Mouse (Mus musculus) MEL (cell line): Measurements from ENCODE around the gene Nr6a1. TPM values are rescaled to one million over a fixed set of nuclear protein-coding genes. Genes with fewer than 3 reads are reported as not detected.

ENCODE experiments used
- DNase-seq: peaks from one replicate; pipeline ENCODE4 v3.0.0; 2011; ENCODE audit warnings: low read depth, low spot score
- H3K27ac ChIP-seq: 2 replicates; pipeline ENCODE4 v1.5.1; 2012; ENCODE audit warnings: low read depth, mild to moderate bottlenecking, control low read depth, low read length, moderate library complexity; ENCODE audit not compliant: control insufficient read depth
- H3K27me3 ChIP-seq, 2 experiments: fragments of 150-350 bp in 1 of 2; sonication (generic) in 1 of 2; 2 replicates each; pipeline ENCODE4 v1.6.1; 2012; ENCODE audit warnings: low read length in 2 of 2, mild to moderate bottlenecking in 2 of 2, improper control_type of control experiment in 1 of 2, moderate library complexity in 1 of 2; ENCODE audit not compliant: insufficient read depth in 2 of 2, control insufficient read depth in 1 of 2
- H3K36me3 ChIP-seq, 2 experiments: 2 replicates each; pipeline ENCODE4 v1.6.1; 2012 to 2014; ENCODE audit warnings: low read length in 2 of 2, improper control_type of control experiment in 1 of 2, inconsistent platforms in 1 of 2, mild to moderate bottlenecking in 1 of 2; ENCODE audit not compliant: insufficient read depth in 2 of 2, control insufficient read depth in 1 of 2
- H3K4me1 ChIP-seq, 2 experiments: fragments of 150-350 bp in 1 of 2; sonication (generic) in 1 of 2; 2 replicates each; pipeline ENCODE4 v1.6.1; 2012; ENCODE audit warnings: low read length in 2 of 2, improper control_type of control experiment in 1 of 2, mild to moderate bottlenecking in 1 of 2; ENCODE audit not compliant: insufficient read depth in 2 of 2, control insufficient read depth in 1 of 2
- H3K4me3 ChIP-seq, 2 experiments: fragments of 150-350 bp in 1 of 2; sonication (generic) in 1 of 2; 2 replicates each; pipeline ENCODE4 v1.5.1; 2012; ENCODE audit warnings: low read depth in 2 of 2, low read length in 2 of 2, mild to moderate bottlenecking in 2 of 2, moderate library complexity in 2 of 2, control low read depth in 1 of 2, improper control_type of control experiment in 1 of 2; ENCODE audit not compliant: control insufficient read depth in 1 of 2, insufficient read depth in 1 of 2
- H3K79me2 ChIP-seq: 2 replicates; pipeline ENCODE4 v1.6.1; 2012; ENCODE audit warnings: mild to moderate bottlenecking, low read length, moderate library complexity; ENCODE audit not compliant: control insufficient read depth, poor library complexity, insufficient read depth
- H3K9ac ChIP-seq: 2 replicates; pipeline ENCODE4 v1.6.1; 2012; ENCODE audit warnings: low read depth, mild to moderate bottlenecking, control low read depth, low read length, moderate library complexity; ENCODE audit not compliant: control insufficient read depth, poor library complexity, severe bottlenecking
- H3K9me3 ChIP-seq: fragments of 150-350 bp; sonication (generic); replicated peaks from 2 replicates; pipeline ENCODE4 v1.6.1; 2012; ENCODE audit warnings: mild to moderate bottlenecking, low read length, improper control_type of control experiment, moderate library complexity; ENCODE audit not compliant: insufficient read depth
- BHLHE40 ChIP-seq: IDR thresholded peaks from 2 replicates; pipeline ENCODE4 v1.6.1; 2012; ENCODE audit warnings: low read depth, mild to moderate bottlenecking, inconsistent platforms, low read length, improper control_type of control experiment, borderline replicate concordance
- CHD1 ChIP-seq: IDR thresholded peaks from 2 replicates; pipeline ENCODE4 v1.6.1; 2012; ENCODE audit warnings: low read depth, mild to moderate bottlenecking, inconsistent platforms, low read length, improper control_type of control experiment
- ETS1 ChIP-seq: IDR thresholded peaks from 2 replicates; pipeline ENCODE4 v1.6.1; 2012; ENCODE audit warnings: low read depth, mild to moderate bottlenecking, inconsistent platforms, low read length, improper control_type of control experiment, moderate library complexity
- GABPA ChIP-seq: IDR thresholded peaks from 2 replicates; pipeline ENCODE4 v1.6.1; 2012; ENCODE audit warnings: low read depth, mild to moderate bottlenecking, inconsistent platforms, low read length, improper control_type of control experiment, moderate library complexity
- HCFC1 ChIP-seq: IDR thresholded peaks from 2 replicates; pipeline ENCODE4 v1.6.1; 2012; ENCODE audit warnings: low read depth, mild to moderate bottlenecking, inconsistent platforms, low read length, improper control_type of control experiment, moderate library complexity
- JUND ChIP-seq: IDR thresholded peaks from 2 replicates; pipeline ENCODE4 v1.6.1; 2011; ENCODE audit warnings: low read depth, mild to moderate bottlenecking, improper control_type of control experiment, low read length
- KAT2A ChIP-seq: conservative IDR thresholded peaks from 2 replicates; pipeline ENCODE4 v1.6.1; 2012; ENCODE audit warnings: low read depth, low read length, improper control_type of control experiment, inconsistent platforms
- MEF2A ChIP-seq: IDR thresholded peaks from 2 replicates; pipeline ENCODE4 v1.6.1; 2014; ENCODE audit warnings: low read depth, mild to moderate bottlenecking, inconsistent platforms, low read length, improper control_type of control experiment; ENCODE audit not compliant: poor library complexity, insufficient replicate concordance, severe bottlenecking; ENCODE audit errors: extremely low read depth
- MYB ChIP-seq: IDR thresholded peaks from 2 replicates; pipeline ENCODE4 v1.6.1; 2011; ENCODE audit warnings: mild to moderate bottlenecking, low read depth, low read length, improper control_type of control experiment
- MYC ChIP-seq: IDR thresholded peaks from 2 replicates; pipeline ENCODE4 v1.6.1; 2011; ENCODE audit warnings: low read depth, mild to moderate bottlenecking, low read length, improper control_type of control experiment, moderate library complexity
- NRF1 ChIP-seq: IDR thresholded peaks from 2 replicates; pipeline ENCODE4 v1.6.1; 2014; ENCODE audit warnings: low read depth, mild to moderate bottlenecking, inconsistent platforms, low read length, improper control_type of control experiment, moderate library complexity; ENCODE audit not compliant: poor library complexity, insufficient read depth, severe bottlenecking
- POLR2A ChIP-seq, 2 experiments: IDR thresholded peaks; 2 replicates each; pipeline ENCODE4 v1.6.1; 2011 to 2012; ENCODE audit warnings: low read length in 2 of 2, mild to moderate bottlenecking in 2 of 2, control low read depth in 1 of 2, improper control_type of control experiment in 1 of 2, low read depth in 1 of 2, moderate library complexity in 1 of 2; ENCODE audit not compliant: control insufficient read depth in 1 of 2, insufficient read depth in 1 of 2, poor library complexity in 1 of 2
- POLR2AphosphoS2 ChIP-seq: IDR thresholded peaks from 2 replicates; pipeline ENCODE4 v1.6.1; 2011; ENCODE audit warnings: low read length, improper control_type of control experiment
- POLR2AphosphoS5 ChIP-seq: IDR thresholded peaks from 2 replicates; pipeline ENCODE4 v1.6.1; 2012; ENCODE audit warnings: low read depth, borderline replicate concordance, mild to moderate bottlenecking, inconsistent platforms, low read length, moderate library complexity, mixed read lengths
- SIN3A ChIP-seq: IDR thresholded peaks from 2 replicates; pipeline ENCODE4 v1.6.1; 2012; ENCODE audit warnings: low read length, improper control_type of control experiment, inconsistent platforms
- SMC3 ChIP-seq: IDR thresholded peaks from 2 replicates; pipeline ENCODE4 v1.6.1; 2011; ENCODE audit warnings: low read depth, low read length, improper control_type of control experiment
- TAL1 ChIP-seq: IDR thresholded peaks from 2 replicates; pipeline ENCODE4 v1.6.1; 2012; ENCODE audit warnings: mild to moderate bottlenecking, inconsistent platforms, low read length, moderate library complexity, mixed read lengths
- USF2 ChIP-seq, 2 experiments: IDR thresholded peaks; 2 replicates each; pipeline ENCODE4 v1.6.1; 2011 to 2012; ENCODE audit warnings: improper control_type of control experiment in 2 of 2, low read length in 2 of 2, borderline replicate concordance in 1 of 2, inconsistent platforms in 1 of 2, low read depth in 1 of 2, mild to moderate bottlenecking in 1 of 2; ENCODE audit not compliant: insufficient read depth in 1 of 2
- ZC3H11A ChIP-seq: IDR thresholded peaks from 2 replicates; pipeline ENCODE4 v1.6.1; 2012; ENCODE audit warnings: low read depth, mild to moderate bottlenecking, inconsistent platforms, low read length, improper control_type of control experiment
- ZNF384 ChIP-seq: IDR thresholded peaks from 2 replicates; pipeline ENCODE4 v1.6.1; 2012; ENCODE audit warnings: low read depth, mild to moderate bottlenecking, inconsistent platforms, low read length, improper control_type of control experiment
- polyA plus RNA-seq, 2 experiments: library from polyadenylated mRNA; stranded (reverse) in 1 of 2; unstranded in 1 of 2; fragments of >175 nt in 1 of 2; fragments of >200 nt in 1 of 2; gene quantifications; 2 replicates each; pipeline versions ENCODE4 v1.2.1 to v1.2.4; 2012; ENCODE audit warnings: low replicate concordance in 2 of 2, low read depth in 1 of 2; ENCODE audit not compliant: insufficient read length in 2 of 2, insufficient read depth in 1 of 2, missing spikeins in 1 of 2
- total RNA-seq: library from RNA; depleted of rRNA; stranded (reverse); fragments of 300-350 nt; gene quantifications from 2 replicates; pipeline ENCODE4 v1.2.3, GENCODE M21; 2012

The Nr6a1 gene
- total and polyA plus RNA-seq, 3 experiments = 5.0 to 22.8 (median 10.2) TPM

DNA sequence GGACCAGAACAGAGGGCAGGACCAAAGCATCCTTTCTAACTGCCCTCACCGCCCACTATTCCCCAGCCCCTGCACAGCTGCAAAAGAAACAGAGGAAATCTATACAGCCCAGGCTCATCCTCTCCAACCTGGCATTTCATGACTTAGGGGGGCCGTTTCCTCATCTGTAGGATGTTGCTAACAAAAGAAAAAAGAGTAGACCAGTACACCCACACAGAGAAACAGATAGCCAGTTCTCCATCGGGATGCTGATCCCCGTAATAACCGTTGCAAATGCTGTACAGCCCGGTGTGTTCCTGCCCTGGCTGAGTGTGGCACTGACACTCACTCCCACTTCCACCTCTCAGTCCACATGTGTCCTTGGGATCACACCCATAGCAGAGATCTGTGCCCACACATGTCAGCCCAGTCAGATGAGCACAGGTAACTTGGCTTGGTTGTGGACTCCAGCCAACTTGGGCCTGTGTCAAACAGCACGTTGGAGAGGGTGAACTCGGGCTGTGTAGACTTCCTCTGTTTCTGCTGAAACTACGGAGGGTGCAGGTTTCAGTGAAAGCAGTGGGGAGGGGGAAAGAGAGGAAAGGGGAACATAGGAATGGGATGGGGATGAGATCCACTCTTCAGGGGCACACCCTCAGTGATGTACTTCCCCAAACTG is 9.4 kb upstream of the Nr6a1 start:
- no peak for DNase-seq
- no peak overlapping the region for H3K9ac ChIP-seq
- H3K27me3 ChIP-seq = no peaks in the 10 kb centered on the region
- peaks cover 0 to 8% of the 10 kb centered on the region in 2 experiments; a peak in 1 of 4 replicates for H3K4me1 ChIP-seq
- no peak overlapping the region for H3K4me3 ChIP-seq
- H3K79me2 ChIP-seq = no peaks in the 10 kb centered on the region
- no peak overlapping the region for H3K27ac ChIP-seq
- TF ChIP-seq ZC3H11A (no peak), TAL1 (no peak)
- H3K9me3 ChIP-seq = no peaks in the 10 kb centered on the region
- no peaks in the 10 kb centered on the region for H3K36me3 ChIP-seq

DNA sequence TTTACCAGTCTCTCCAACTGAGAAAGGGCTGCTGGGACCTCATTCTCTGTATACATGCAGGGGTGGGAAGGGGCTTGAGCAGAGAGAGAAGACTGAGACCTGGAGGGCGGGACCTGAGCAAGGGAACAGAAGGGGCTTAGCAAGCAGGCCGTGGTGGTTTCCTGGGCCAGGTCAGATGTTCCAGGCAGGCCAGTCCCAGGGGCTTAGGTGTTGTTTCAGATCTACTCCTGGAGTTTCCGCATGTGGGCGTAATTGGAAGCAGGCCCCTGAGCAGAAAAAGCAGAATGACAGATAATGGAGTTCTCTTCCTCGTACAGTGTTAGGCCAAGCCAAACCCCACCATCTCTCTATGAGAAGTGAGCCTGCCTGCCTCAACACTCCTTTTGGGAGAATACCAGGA is 7.4 kb upstream of the Nr6a1 start:
- no peak for TF ChIP-seq MYB
- no peak for TF ChIP-seq ZC3H11A
- no peak for TF ChIP-seq POLR2AphosphoS2
- no peak for TF ChIP-seq NRF1
- TF ChIP-seq MYC = no peak
- no peak for TF ChIP-seq SMC3
- TF ChIP-seq BHLHE40 = no peak
- no peak for TF ChIP-seq USF2 (IDR thresholded peaks at IDR 0.05; ENCODE audit: borderline replicate concordance in 1 of 2, insufficient read depth in 1 of 2, low read depth in 1 of 2, low read length in 2 of 2)
- no peak for TF ChIP-seq JUND
- no peak for TF ChIP-seq GABPA
- no peak for TF ChIP-seq POLR2A (IDR thresholded peaks at IDR 0.05; ENCODE audit: control insufficient read depth in 1 of 2, insufficient read depth in 1 of 2, low read depth in 1 of 2, low read length in 2 of 2, poor library complexity in 1 of 2)
- no peak for TF ChIP-seq SIN3A
- no peak for TF ChIP-seq POLR2AphosphoS5
- TF ChIP-seq KAT2A = no peak
- TF ChIP-seq ETS1 = no peak
- TF ChIP-seq ZNF384 = no peak
- no peak for TF ChIP-seq MEF2A
- no peak for TF ChIP-seq HCFC1
- no peak for TF ChIP-seq CHD1
- Histone ChIP-seq H3K9me3 (no peaks in the 10 kb centered on the region), H3K4me1 (peaks cover 2 to 13% of the 10 kb centered on the region in 2 experiments; a peak in 3 of 4 replicates), H3K27ac (no peak overlapping the region), H3K4me3 (no peak overlapping the region), H3K36me3 (peaks cover 0 to 3% of the 10 kb centered on the region in 2 experiments; a peak in 2 of 4 replicates), H3K79me2 (no peaks in the 10 kb centered on the region; the same call in 1 of the 2 replicates), H3K9ac (no peak overlapping the region), H3K27me3 (no peaks in the 10 kb centered on the region)
- no peak for DNase-seq
